18 mouse cellular contexts compared by ENCODE assay signal in genomic region chr4:93437386-93438130, GRCm38 (mm10).
DNase-seq lines count a peak whose midpoint lies in the region; ATAC-seq and TF ChIP-seq lines count a peak whose summit lies in the region.
"Had no signal": no experiment of that assay in that cellular context is flagged by ENCODE, and none has a peak within 500 bp of the region (broad histone marks: within the 10 kb centered on the region; RNA-seq: fewer than 3 reads in every experiment).

No protein-coding gene starts in this region.

- H3K4me1 ChIP-seq in kidney, embryonic 15.5 days, result peaks cover 13% of the 10 kb centered on the region
- H3K4me1 ChIP-seq in lung, embryonic 14.5 days (ENCODE audit: insufficient read depth), result no peaks in the 10 kb centered on the region
- H3K4me1 ChIP-seq in limb, embryonic 12.5 days (replicated peaks), result peaks cover 5% of the 10 kb centered on the region; the same call in 1 of the 2 replicates
- H3K4me1 ChIP-seq in neural tube, embryonic 15.5 days, result peaks cover 14% of the 10 kb centered on the region
- H3K4me1 ChIP-seq: hindbrain, embryonic 12.5 days; liver, embryonic 13.5 days; midbrain, embryonic 15.5 days had no signal

- peak; percentile 90 for ATAC-seq in kidney, embryonic 15.5 days (replicated peaks; ENCODE audit: low FRiP score)
- no peak for ATAC-seq in lung, embryonic 14.5 days (ENCODE audit: insufficient read depth)
- peak; percentile 81 for ATAC-seq in limb, embryonic 12.5 days (ENCODE audit: insufficient number of reproducible peaks, insufficient read depth, low FRiP score, low TSS enrichment, low read depth)
- ATAC-seq in neural tube, embryonic 15.5 days (ENCODE audit: low FRiP score), result peak; percentile 82
- ATAC-seq: activated CD4-positive, CD25-positive, alpha-beta regulatory T cell, adult 4 months; forebrain, postnatal 0 days; midbrain, embryonic 15.5 days had no signal

- H3K9me3 ChIP-seq in kidney, embryonic 15.5 days (replicated peaks), result no peaks in the 10 kb centered on the region
- no peaks in the 10 kb centered on the region for H3K9me3 ChIP-seq in lung, embryonic 14.5 days (ENCODE audit: low read depth, low read length)
- H3K9me3 ChIP-seq in limb, embryonic 12.5 days, result no peaks in the 10 kb centered on the region
- H3K9me3 ChIP-seq in neural tube, embryonic 15.5 days (replicated peaks), result no peaks in the 10 kb centered on the region
- H3K9me3 ChIP-seq: hindbrain, embryonic 12.5 days; liver, embryonic 13.5 days; midbrain, embryonic 15.5 days had no signal

- TF ChIP-seq CTCF in lung, embryonic 14.5 days (IDR thresholded peaks at IDR 0.05; ENCODE audit: low read depth), result no peak

- no peak for DNase-seq in kidney, postnatal 25 days
- DNase-seq in lung, embryonic 14.5 days, result peak; percentile 5
- no peak for DNase-seq in lung, postnatal 25 days (ENCODE audit: low spot score)
- no peak for DNase-seq in urinary bladder, postnatal 14 days (ENCODE audit: low spot score)
- DNase-seq: adrenal gland, postnatal 25 days; cerebellum, adult 11 months; cerebellum, adult 9-11 months; forebrain, postnatal 0 days; layer of hippocampus, adult 9-11 months; liver, embryonic 13.5 days; lung, adult 2 months; lung, postnatal 4 days had no signal

- peak overlapping the region; percentile 41 for H3K27ac ChIP-seq in kidney, embryonic 15.5 days
- no peak overlapping the region for H3K27ac ChIP-seq in lung, embryonic 14.5 days (ENCODE audit: low read depth)
- H3K27ac ChIP-seq in limb, embryonic 12.5 days, result no peak overlapping the region
- H3K27ac ChIP-seq in neural tube, embryonic 15.5 days (replicated peaks), result no peak overlapping the region; the same call in 1 of the 2 replicates
- H3K27ac ChIP-seq: hindbrain, embryonic 12.5 days; liver, embryonic 13.5 days; midbrain, embryonic 15.5 days had no signal

- no peaks in the 10 kb centered on the region for H3K27me3 ChIP-seq in kidney, embryonic 15.5 days
- H3K27me3 ChIP-seq in lung, embryonic 14.5 days (ENCODE audit: insufficient read depth, low read length), result no peaks in the 10 kb centered on the region
- no peaks in the 10 kb centered on the region for H3K27me3 ChIP-seq in limb, embryonic 12.5 days
- H3K27me3 ChIP-seq in neural tube, embryonic 15.5 days (replicated peaks), result no peaks in the 10 kb centered on the region
- H3K27me3 ChIP-seq: hindbrain, embryonic 12.5 days; liver, embryonic 13.5 days; midbrain, embryonic 15.5 days had no signal

- no peak overlapping the region for H3K9ac ChIP-seq in kidney, embryonic 15.5 days
- no peak overlapping the region for H3K9ac ChIP-seq in lung, embryonic 14.5 days
- no peak overlapping the region for H3K9ac ChIP-seq in limb, embryonic 12.5 days (replicated peaks)
- no peak overlapping the region for H3K9ac ChIP-seq in neural tube, embryonic 15.5 days (replicated peaks)
- H3K9ac ChIP-seq: forebrain, postnatal 0 days; hindbrain, embryonic 12.5 days; liver, embryonic 13.5 days; midbrain, embryonic 15.5 days had no signal

- H3K4me3 ChIP-seq in kidney, embryonic 15.5 days (replicated peaks), result no peak overlapping the region
- H3K4me3 ChIP-seq in lung, embryonic 14.5 days (ENCODE audit: low read depth, low read length), result no peak overlapping the region
- no peak overlapping the region for H3K4me3 ChIP-seq in limb, embryonic 12.5 days (replicated peaks)
- H3K4me3 ChIP-seq in neural tube, embryonic 15.5 days (replicated peaks), result no peak overlapping the region
- H3K4me3 ChIP-seq: hindbrain, embryonic 12.5 days; liver, embryonic 13.5 days; midbrain, embryonic 15.5 days had no signal

- 27% methylated on average over 3 of the region's 3 CpGs for WGBS in kidney, embryonic 15.5 days
- WGBS in lung, embryonic 14.5 days, result 45% methylated on average over 3 of the region's 3 CpGs
- WGBS in limb, embryonic 12.5 days, result 38% methylated on average over 3 of the region's 3 CpGs
- WGBS in neural tube, embryonic 15.5 days, result 35% methylated on average over 3 of the region's 3 CpGs

- no peaks in the 10 kb centered on the region for H3K36me3 ChIP-seq in kidney, embryonic 15.5 days
- no peaks in the 10 kb centered on the region for H3K36me3 ChIP-seq in lung, embryonic 14.5 days (ENCODE audit: insufficient read depth)
- H3K36me3 ChIP-seq in limb, embryonic 12.5 days, result no peaks in the 10 kb centered on the region
- no peaks in the 10 kb centered on the region for H3K36me3 ChIP-seq in neural tube, embryonic 15.5 days
- H3K36me3 ChIP-seq: hindbrain, embryonic 12.5 days; liver, embryonic 13.5 days; midbrain, embryonic 15.5 days had no signal

- H3K4me2 ChIP-seq in kidney, embryonic 15.5 days, result no peak overlapping the region
- H3K4me2 ChIP-seq in lung, embryonic 14.5 days, result no peak overlapping the region
- no peak overlapping the region for H3K4me2 ChIP-seq in limb, embryonic 12.5 days
- no peak overlapping the region for H3K4me2 ChIP-seq in neural tube, embryonic 15.5 days
- H3K4me2 ChIP-seq: hindbrain, embryonic 12.5 days; liver, embryonic 13.5 days; midbrain, embryonic 15.5 days had no signal
